Mouse (Mus musculus) liver, postnatal 0 days (tissue): ENCODE results near the gene Mrps14.

Experiments used
- CTCF ChIP-seq: sonication (generic); IDR thresholded peaks from 2 replicates; pipeline ENCODE4 v1.5.1; 2016; ENCODE audit warnings: antibody characterized with exemption, low read depth
- EP300 ChIP-seq: IDR thresholded peaks from 2 replicates; pipeline ENCODE4 v1.6.1; 2016; ENCODE audit warnings: antibody characterized with exemption, low read depth, mild to moderate bottlenecking

DNA sequence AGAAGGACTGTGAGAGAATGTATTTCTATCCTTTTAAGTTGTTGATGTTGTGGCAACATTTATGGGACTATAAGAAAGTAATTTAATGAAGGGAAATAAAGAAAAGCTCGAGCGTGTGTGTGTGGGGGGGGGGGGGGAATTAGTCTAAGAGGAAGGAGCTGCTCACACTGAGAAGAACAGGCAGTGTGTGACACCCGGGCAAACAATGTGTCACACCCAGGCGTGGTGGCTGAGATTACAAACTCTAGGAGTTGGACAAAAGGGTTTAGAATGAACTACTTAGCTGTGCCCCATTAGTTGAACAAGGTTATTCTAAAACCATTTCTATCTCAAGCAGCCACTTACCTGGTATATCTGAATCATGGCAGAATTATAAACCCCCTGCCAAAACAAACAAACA is 13.8 kb upstream of the Mrps14 start:
- no peak for TF ChIP-seq CTCF
- no peak for TF ChIP-seq EP300
